Mouse (Mus musculus): ENCODE data around the gene Olfr1450. TPM values are rescaled to one million over a fixed set of nuclear protein-coding genes. Genes with fewer than 3 reads are reported as not detected.

Gene Olfr1450
- polyA plus RNA-seq (2017; shearing (Covaris generic)), result not detected

DNA sequence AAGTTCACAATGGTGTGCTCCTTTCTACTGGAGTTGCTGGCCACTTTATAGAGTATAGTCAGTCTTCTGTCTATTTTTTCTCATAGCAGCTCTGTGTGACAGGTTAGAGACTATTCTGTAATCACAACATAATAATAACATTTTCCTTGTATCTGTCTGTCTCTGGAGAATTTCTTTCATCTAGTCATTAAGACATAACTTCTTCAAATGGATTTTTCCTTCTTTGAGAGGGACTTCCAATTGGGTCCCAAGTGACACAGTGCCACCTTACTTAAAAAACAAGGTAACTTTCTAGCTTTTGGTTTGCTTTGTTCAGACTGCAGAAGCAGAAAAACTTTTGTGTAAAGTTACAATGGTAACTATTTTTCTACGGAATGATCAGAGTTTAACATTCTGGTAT is at the start of gene Olfr1450:
Olfr1450 (plus strand) TSS at position 301 of the 400 bp plus-strand sequence.

DNA sequence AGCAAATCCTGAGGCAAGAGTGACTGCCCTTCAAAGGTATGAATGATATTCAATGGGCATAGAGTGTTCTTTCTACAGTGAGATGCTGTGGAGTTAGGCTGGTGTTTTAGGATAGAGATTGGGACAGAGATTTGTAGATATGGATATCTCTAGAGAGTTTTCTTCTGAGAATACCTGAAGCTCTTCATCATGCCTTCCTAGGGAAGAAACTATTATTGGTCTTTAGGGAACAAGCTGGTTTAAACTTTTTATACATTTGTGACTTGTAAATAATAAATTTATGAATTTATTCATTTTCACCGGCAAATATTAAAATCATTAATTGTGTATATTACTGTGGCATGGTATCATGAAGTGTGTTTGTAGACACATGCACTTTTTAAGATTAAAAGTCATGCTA is 46.4 kb upstream of the Olfr1450 start, which contains the start of gene Olfr1447:
Olfr1447 (minus strand) TSS at position 101 of the 400 bp plus-strand sequence.

DNA sequence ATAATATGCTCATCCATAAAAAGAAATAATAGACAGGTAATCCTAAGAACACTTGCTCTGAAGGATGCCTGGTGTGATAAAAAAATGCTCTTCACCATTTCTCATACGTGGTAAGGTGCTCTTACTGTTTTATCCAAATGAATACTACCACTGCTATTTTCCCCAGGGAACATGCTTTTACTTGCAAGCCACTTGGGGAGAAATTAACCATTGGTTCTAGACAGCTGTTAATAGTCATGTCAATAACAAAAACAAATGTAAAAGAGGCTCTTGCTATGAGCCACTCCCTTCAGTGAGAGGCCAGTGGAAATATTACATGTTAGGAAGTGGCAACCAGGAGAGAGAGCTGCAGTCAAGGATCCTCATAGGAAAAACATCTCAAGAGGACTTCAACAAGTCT is 25.7 kb upstream of the Olfr1450 start, which contains the start of gene Olfr1448:
Olfr1448 (minus strand) TSS at position 101 of the 400 bp plus-strand sequence.

DNA sequence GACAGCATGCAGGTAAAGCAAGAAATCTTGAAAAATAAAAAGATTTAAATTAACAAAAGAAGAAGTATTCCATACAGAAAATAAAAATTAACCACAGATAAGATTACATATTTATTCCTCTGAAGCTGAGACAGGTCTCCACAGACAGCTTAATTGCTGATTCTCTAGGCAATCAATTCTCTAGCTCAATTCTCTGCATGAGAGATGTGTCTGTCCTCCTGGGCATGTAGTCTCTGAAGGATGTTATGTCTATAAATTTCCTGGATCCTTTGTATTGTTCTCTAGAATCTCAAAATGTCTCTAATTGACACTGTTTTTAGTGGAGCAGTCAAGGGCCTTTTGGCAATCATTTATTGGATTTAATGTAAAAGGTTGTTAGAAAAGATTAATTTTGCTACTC is 19.5 kb upstream of the Olfr1450 start, which contains the start of gene Olfr1449:
Olfr1449 (plus strand) TSS at position 301 of the 400 bp plus-strand sequence.

DNA sequence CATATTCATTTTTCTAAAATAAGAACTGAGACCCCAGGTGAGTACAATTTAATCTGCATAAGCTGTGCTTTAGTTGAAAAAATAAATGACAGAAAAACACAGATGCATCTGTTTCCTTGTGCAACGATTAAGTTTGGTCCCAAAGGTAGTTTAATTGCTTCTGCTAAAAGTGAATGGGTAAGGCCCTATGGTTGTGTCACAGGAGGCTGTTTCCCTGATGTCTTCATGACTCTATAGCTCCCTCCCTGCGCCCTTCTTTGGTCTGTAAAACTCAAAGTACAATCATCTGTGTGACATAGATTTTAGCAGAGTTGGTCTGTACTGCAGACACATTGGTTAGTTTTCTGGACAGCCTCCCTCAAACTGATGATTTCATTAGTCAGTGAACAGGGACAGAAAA is 44.7 kb downstream of the Olfr1450 start, which contains the start of gene Olfr1451:
Olfr1451 (plus strand) TSS at position 301 of the 400 bp plus-strand sequence.

Other genes starting within 250 kb of the Olfr1450 start
- under 1 TPM in 1 of 2 experiments, not detected in 1; 0.26 TPM for gene Cntf, start 184.6 kb upstream of the Olfr1450 start, polyA plus RNA-seq (2017; shearing (Covaris generic))
- 10 to 100 TPM; 21.0 to 22.1 TPM for gene Zfp91, start 154.1 kb upstream of the Olfr1450 start, polyA plus RNA-seq (2017; shearing (Covaris generic))
- gene Lpxn, start 154.1 kb upstream of the Olfr1450 start, polyA plus RNA-seq (2017; shearing (Covaris generic)), result 100 to 1,000 TPM; 137 to 196 TPM
- not detected for gene Gm5244, start 103.6 kb upstream of the Olfr1450 start, polyA plus RNA-seq (2017; shearing (Covaris generic))
- under 1 TPM in 1 of 2 experiments, not detected in 1; 0.73 TPM for gene Olfr1444, start 93.0 kb upstream of the Olfr1450 start, polyA plus RNA-seq (2017; shearing (Covaris generic))
- under 1 TPM in 1 of 2 experiments, not detected in 1; 0.29 TPM for gene Olfr1445, start 66.4 kb upstream of the Olfr1450 start, polyA plus RNA-seq (2017; shearing (Covaris generic))
- gene Olfr1446, start 56.7 kb upstream of the Olfr1450 start, polyA plus RNA-seq (2017; shearing (Covaris generic)), result not detected
- not detected for gene Olfr1447, start 46.5 kb upstream of the Olfr1450 start, polyA plus RNA-seq (2017; shearing (Covaris generic))
- gene Olfr1448, start 25.8 kb upstream of the Olfr1450 start, polyA plus RNA-seq (2017; shearing (Covaris generic)), result under 1 TPM in 1 of 2 experiments, not detected in 1; 0.10 TPM
- not detected for gene Olfr1449, start 19.4 kb upstream of the Olfr1450 start, polyA plus RNA-seq (2017; shearing (Covaris generic))
- under 1 TPM in 1 of 2 experiments, not detected in 1; 0.80 TPM for gene Olfr1451, start 44.8 kb downstream of the Olfr1450 start, polyA plus RNA-seq (2017; shearing (Covaris generic))
- not detected for gene Olfr1453, start 78.1 kb downstream of the Olfr1450 start, polyA plus RNA-seq (2017; shearing (Covaris generic))
- not detected for gene Olfr1454, start 110.4 kb downstream of the Olfr1450 start, polyA plus RNA-seq (2017; shearing (Covaris generic))
- gene Olfr1457, start 147.6 kb downstream of the Olfr1450 start, polyA plus RNA-seq (2017; shearing (Covaris generic)), result under 1 TPM in 1 of 2 experiments, not detected in 1; 0.32 TPM
- not detected for gene Olfr1458, start 156.5 kb downstream of the Olfr1450 start, polyA plus RNA-seq (2017; shearing (Covaris generic))
- under 1 TPM in 1 of 2 experiments, not detected in 1; 0.15 TPM for gene Olfr1459, start 199.3 kb downstream of the Olfr1450 start, polyA plus RNA-seq (2017; shearing (Covaris generic))
- gene Olfr1461, start 212.7 kb downstream of the Olfr1450 start, polyA plus RNA-seq (2017; shearing (Covaris generic)), result not detected
- gene Olfr1462, start 235.5 kb downstream of the Olfr1450 start, polyA plus RNA-seq (2017; shearing (Covaris generic)), result not detected